Mouse (Mus musculus) limb, embryonic 14.5 days (tissue): ENCODE data around the gene Kiss1. TPM values are rescaled to one million over a fixed set of nuclear protein-coding genes. Genes with fewer than 3 reads are reported as not detected.
A peak's percentile ranks its signal among the peaks of the same experiment; 100 is the strongest.

Source experiments
- ATAC-seq: fragments of 200-750 bp; cut with Nextera tagmentation; 2 replicates; pipeline ENCODE4 v1.8.0; 2017; ENCODE audit warnings: low read depth, moderate number of reproducible peaks, moderate TSS enrichment; ENCODE audit not compliant: low FRiP score
- DNase-seq: peaks from one replicate; pipeline ENCODE4 v3.0.0-alpha.2; 2015; ENCODE audit warnings: low spot score
- H3K27ac ChIP-seq: fragments of 300-500 bp; sonication (generic); replicated peaks from 2 replicates; pipeline ENCODE4 v1.5.1; 2014; ENCODE audit warnings: low read depth, mild to moderate bottlenecking, low read length, moderate library complexity, mixed read lengths
- H3K27me3 ChIP-seq: fragments of 300-500 bp; sonication (generic); 2 replicates; pipeline ENCODE4 v1.6.1; 2014; ENCODE audit warnings: low read length, mixed read lengths; ENCODE audit not compliant: control insufficient read depth, insufficient read depth
- H3K36me3 ChIP-seq: fragments of 300-500 bp; sonication (generic); 2 replicates; pipeline ENCODE4 v1.6.1; 2014; ENCODE audit warnings: mild to moderate bottlenecking, low read length, moderate library complexity, mixed read lengths; ENCODE audit not compliant: control insufficient read depth, insufficient read depth
- H3K4me1 ChIP-seq: fragments of 300-500 bp; sonication (generic); 2 replicates; pipeline ENCODE4 v1.6.1; 2014; ENCODE audit warnings: antibody characterized with exemption, low read length, mixed read lengths; ENCODE audit not compliant: control insufficient read depth, insufficient read depth
- H3K4me2 ChIP-seq: fragments of 300-500 bp; sonication (generic); replicated peaks from 2 replicates; pipeline ENCODE4 v1.6.1; 2014; ENCODE audit warnings: low read depth, mild to moderate bottlenecking, low read length, moderate library complexity; ENCODE audit not compliant: severe bottlenecking
- H3K4me3 ChIP-seq: fragments of 300-500 bp; sonication (generic); replicated peaks from 2 replicates; pipeline ENCODE4 v1.5.1; 2014; ENCODE audit warnings: low read length
- H3K9ac ChIP-seq: fragments of 300-500 bp; sonication (generic); 2 replicates; pipeline ENCODE4 v1.6.1; 2014; ENCODE audit warnings: mild to moderate bottlenecking, low read depth, low read length, moderate library complexity; ENCODE audit not compliant: severe bottlenecking
- H3K9me3 ChIP-seq: fragments of 300-500 bp; sonication (generic); 2 replicates; pipeline ENCODE4 v1.6.1; 2016; ENCODE audit warnings: low read length; ENCODE audit not compliant: control insufficient read depth
- POLR2A ChIP-seq: fragments of 200-500 bp; IDR thresholded peaks from 2 replicates; pipeline ENCODE4 v1.8.0; 2012; ENCODE audit warnings: inconsistent platforms, mild to moderate bottlenecking, moderate library complexity, borderline replicate concordance; ENCODE audit not compliant: insufficient read depth, insufficient read length; ENCODE audit errors: extremely low read depth
- WGBS: fragments of 180-500 bp; shearing (Covaris S2); extraction: QIAGEN DNeasy Blood & Tissue Kit; methylation state at CpG from one replicate; pipeline ENCODE4 v1.1.7; 2014; 5-methylcytosine and 5-hydroxymethylcytosine counted together
- polyA plus RNA-seq, 2 experiments: library from polyadenylated mRNA; depleted of rRNA in 1 of 2; stranded (reverse) in 1 of 2; unstranded in 1 of 2; fragments of >200 nt; fragmentation: Nextera tagmentation in 1 of 2; extraction: Ambion mirVana in 1 of 2; gene quantifications; 2 replicates each; pipeline versions ENCODE4 v1.2.1 to v1.2.3; 2012 to 2014

Gene Kiss1
- polyA plus RNA-seq, 2 experiments, result not detected

DNA sequence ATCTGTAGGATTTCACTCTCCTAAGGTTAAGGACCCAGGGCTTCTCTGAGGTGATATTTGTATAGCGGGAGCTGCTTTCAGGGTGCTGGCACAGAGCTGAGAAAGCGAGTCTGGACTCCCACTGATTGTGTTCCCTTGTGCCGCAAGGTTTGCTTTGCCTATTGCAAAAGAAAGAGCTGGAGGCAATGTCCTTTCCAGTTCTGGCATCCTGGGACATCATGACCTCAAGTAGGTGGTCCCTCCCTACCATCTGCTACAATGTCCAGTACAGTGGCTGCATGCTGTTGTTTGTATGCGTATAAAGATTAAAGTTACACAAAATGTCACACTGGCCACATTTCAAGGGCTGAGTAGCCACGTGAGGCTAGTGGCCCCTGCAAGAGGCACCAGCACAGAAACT is 40.4 kb downstream of the Kiss1 start:
- no peak for TF ChIP-seq POLR2A
- peaks cover 24% of the 10 kb centered on the region for H3K27me3 ChIP-seq
- H3K4me1 ChIP-seq, result peaks cover 3% of the 10 kb centered on the region; the same call in 1 of the 2 replicates
- H3K27ac ChIP-seq, result no peak overlapping the region
- no peak for DNase-seq
- H3K36me3 ChIP-seq, result no peaks in the 10 kb centered on the region
- H3K9me3 ChIP-seq, result no peaks in the 10 kb centered on the region
- WGBS, result 87% methylated on average over 5 of the region's 5 CpGs
- no peak for ATAC-seq
- no peak overlapping the region for H3K4me3 ChIP-seq
- no peak overlapping the region for H3K4me2 ChIP-seq
- H3K9ac ChIP-seq, result no peak overlapping the region

DNA sequence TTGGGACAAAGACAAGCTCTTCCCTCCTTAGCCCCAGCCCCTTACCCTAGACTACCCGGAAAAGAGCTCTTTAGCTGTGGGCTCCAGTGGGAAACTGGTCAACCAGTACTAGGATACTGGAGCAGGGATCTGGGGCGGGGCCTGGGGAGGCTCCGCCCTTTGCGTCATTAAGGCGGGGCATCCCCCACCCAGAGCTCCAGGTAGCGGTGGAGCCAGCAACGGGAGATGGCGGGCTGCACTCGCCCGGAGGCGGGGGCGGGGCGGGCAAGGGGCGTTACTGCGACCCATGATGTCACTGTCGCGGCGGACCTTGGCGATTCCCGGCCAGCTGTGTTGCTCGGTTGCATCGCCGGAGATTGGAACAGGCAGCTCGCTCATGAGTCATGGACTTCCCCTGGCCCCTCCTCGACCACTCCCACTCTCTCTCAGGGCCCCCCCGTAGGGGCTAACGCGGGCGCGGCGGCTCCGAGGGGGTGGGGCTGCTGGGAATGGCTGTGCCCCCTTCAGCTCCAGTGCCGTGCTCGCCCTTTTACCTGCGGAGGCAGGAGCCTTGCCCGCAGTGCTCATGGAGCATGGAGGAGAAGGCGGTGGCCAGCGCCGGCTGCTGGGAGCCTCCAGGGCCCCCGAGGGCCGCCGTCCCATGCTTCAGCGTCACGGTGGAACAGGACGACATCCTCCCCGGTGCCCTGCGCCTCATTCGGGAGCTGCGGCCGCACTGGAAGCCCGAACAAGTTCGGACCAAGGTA is 41.8 kb downstream of the Kiss1 start, which contains the start of gene Etnk2:
TSS of gene Etnk2 (plus strand) at position 297 of the 746 bp plus-strand sequence.
- TF ChIP-seq POLR2A, result no peak
- WGBS, result 0% methylated on average over 29 of the region's 52 CpGs
- no peaks in the 10 kb centered on the region for H3K36me3 ChIP-seq
- H3K4me3 ChIP-seq, result peak within 1 kb of the TSS; percentile 62
- peaks cover 8% of the 10 kb centered on the region; the same call in 1 of the 2 replicates for H3K4me1 ChIP-seq
- peak within 1 kb of the TSS; percentile 96 for H3K4me2 ChIP-seq
- no peaks in the 10 kb centered on the region for H3K9me3 ChIP-seq
- H3K27ac ChIP-seq, result no peak within 1 kb of the TSS
- peak within 1 kb of the TSS; percentile 57 for H3K9ac ChIP-seq
- ATAC-seq (peak; percentile 74), DNase-seq (peak; percentile 76)
- peaks cover 24% of the 10 kb centered on the region for H3K27me3 ChIP-seq

DNA sequence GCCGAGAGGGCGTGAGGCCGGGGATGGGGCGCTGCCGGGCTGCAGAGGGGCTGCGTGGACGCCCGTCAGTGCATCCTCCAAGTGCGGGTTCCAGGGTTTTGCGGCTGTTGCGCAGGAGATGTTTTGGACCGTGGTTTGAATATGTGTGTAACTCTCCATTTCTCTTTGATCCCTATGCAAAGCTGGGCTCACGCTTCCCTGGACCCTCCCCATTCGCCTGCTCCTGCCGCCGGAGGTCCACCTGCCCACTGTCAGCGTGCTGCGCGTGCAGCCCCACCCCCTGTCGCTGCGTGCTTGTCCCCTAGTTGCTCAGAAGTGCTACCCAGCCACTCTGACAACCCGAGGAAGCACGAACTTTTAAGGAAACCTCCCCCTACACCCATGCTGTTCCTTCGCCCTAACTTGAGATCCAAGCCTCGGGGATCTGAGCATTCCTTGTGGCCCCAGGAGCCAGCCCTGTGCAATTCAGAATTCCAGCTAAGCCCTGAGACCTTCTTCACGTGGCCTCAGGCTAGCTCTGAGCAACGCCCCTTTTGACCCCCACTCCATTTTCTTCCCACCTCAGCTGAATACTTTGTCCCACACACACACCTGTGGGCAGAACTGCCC is 42.5 kb downstream of the Kiss1 start:
- peak overlapping the region; percentile 62 for H3K4me3 ChIP-seq
- H3K4me2 ChIP-seq, result peak overlapping the region; percentile 96
- H3K9ac ChIP-seq, result peak overlapping the region; percentile 57
- DNase-seq (no peak), ATAC-seq (no peak)
- H3K36me3 ChIP-seq, result no peaks in the 10 kb centered on the region
- H3K9me3 ChIP-seq, result no peaks in the 10 kb centered on the region
- no peak for TF ChIP-seq POLR2A
- H3K4me1 ChIP-seq, result peaks cover 8% of the 10 kb centered on the region; the same call in 1 of the 2 replicates
- 1% methylated on average over 27 of the region's 27 CpGs for WGBS
- H3K27me3 ChIP-seq, result peaks cover 24% of the 10 kb centered on the region
- no peak overlapping the region for H3K27ac ChIP-seq

DNA sequence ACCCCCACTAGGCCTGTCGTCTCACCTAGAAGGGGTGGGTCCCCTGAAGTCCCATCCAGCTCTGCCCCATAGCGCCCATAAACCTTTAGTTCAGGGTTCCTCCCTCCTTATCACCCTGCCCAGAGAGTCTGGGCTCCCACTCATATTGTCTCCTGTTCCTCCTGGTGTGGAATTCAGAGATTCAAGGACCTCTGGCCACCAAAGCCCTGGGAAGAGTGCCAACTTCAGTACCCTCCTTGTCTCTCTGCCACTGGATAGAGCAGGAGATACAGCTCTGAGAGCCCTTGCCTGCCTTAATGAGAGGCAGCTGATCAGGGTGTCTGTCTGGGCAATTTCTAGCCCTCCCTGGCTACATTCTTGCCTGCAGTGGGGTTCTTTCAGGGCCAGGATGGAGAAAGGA is 43.2 kb downstream of the Kiss1 start:
- no peak overlapping the region for H3K9ac ChIP-seq
- H3K9me3 ChIP-seq, result no peaks in the 10 kb centered on the region
- no peaks in the 10 kb centered on the region for H3K36me3 ChIP-seq
- WGBS, result 44% methylated on average over 2 of the region's 2 CpGs
- ATAC-seq, result no peak
- H3K27me3 ChIP-seq, result peaks cover 24% of the 10 kb centered on the region
- no peak for DNase-seq
- no peak overlapping the region for H3K4me3 ChIP-seq
- TF ChIP-seq POLR2A, result no peak
- no peak overlapping the region for H3K4me2 ChIP-seq
- H3K27ac ChIP-seq, result no peak overlapping the region
- H3K4me1 ChIP-seq, result peaks cover 8% of the 10 kb centered on the region; the same call in 1 of the 2 replicates

DNA sequence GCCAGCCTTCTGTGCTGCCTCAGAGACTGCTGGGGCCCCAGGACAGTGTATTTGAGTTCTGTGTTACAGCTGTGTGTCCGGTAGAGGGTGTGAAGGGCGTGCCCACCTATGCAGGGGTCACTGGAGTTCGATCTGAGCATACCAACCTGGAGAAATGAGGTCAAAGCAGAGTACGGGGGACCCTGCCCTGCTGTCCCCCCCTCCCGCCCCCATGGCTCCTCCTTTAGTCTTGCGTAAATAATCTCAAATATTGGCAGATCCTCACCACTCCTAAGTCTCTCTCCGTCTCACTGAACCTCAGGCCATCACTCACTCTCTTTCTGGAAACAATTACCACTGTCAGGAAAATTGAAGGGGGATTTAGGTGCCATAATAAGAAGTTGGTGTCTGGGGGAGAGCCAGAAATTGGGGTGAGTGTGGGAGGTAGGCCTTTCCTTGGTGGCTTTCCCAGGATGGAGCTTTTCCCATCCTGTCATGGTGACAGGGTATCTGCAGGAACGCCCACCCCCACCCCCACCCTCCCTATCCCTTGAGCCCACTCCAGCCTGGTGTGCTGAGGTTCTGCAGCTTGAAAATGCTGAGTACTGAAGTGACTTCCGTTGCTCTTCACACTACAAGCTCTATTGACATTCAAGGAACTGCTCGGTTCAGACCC is 45.4 kb downstream of the Kiss1 start:
- DNase-seq, result no peak
- 42% methylated on average over 10 of the region's 10 CpGs for WGBS
- TF ChIP-seq POLR2A, result no peak
- Histone ChIP-seq H3K27ac (no peak overlapping the region), H3K4me3 (no peak overlapping the region), H3K27me3 (peaks cover 24% of the 10 kb centered on the region), H3K4me1 (peaks cover 8% of the 10 kb centered on the region; the same call in 1 of the 2 replicates), H3K4me2 (no peak overlapping the region), H3K36me3 (no peaks in the 10 kb centered on the region), H3K9ac (no peak overlapping the region), H3K9me3 (no peaks in the 10 kb centered on the region)
- no peak for ATAC-seq
